Mouse (Mus musculus): ENCODE measurements at regions not wholly inside any gene's neighbourhood (a gene's known extent, or its start where the extent isn't known, plus 50 kb on each side); places are given as distances from the start of the nearest gene placed in this dataset.
A peak's percentile ranks its signal among the peaks of the same experiment; 100 is the strongest.
"Not testable (repeated sequence)": the region's sequence is repeated elsewhere in the genome, so short reads cannot be mapped to it uniquely, and the experiment has no call there.

DNA sequence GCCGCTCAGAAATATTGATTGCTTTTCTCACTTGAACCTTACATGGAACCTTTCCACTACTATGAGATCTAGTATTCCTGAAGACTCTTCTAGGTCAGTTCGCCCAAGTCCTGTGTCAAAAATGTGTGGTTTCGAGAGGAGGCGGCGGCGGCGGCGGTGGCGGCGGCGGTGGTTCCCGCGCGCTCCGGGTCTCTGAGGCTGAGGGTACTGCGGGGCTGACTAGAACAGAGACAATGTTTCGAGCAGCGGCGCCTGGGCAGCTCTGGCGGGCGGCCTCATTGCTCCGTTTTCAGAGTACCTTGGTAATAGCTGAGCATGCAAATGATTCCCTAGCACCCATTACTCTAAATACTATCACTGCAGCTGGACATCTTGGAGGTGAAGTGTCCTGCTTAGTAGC is 957.0 kb upstream of the Gm597 start:
- H3K27ac ChIP-seq (replicated peaks); H3K27me3 ChIP-seq (replicated peaks); H3K4me3 ChIP-seq (replicated peaks); H3K36me3 ChIP-seq; H3K9me3 ChIP-seq (replicated peaks); H3K4me2 ChIP-seq; H3K4me1 ChIP-seq; ATAC-seq (ENCODE audit: low FRiP score); H3K9ac ChIP-seq (replicated peaks): not testable (repeated sequence)
- 90% methylated on average over 22 of the region's 22 CpGs for WGBS

GRCm38 (mm10) chr1:29731930-29732329 is 951.9 kb upstream of the Gm597 start:
- Histone ChIP-seq H3K4me3 (replicated peaks) (no peak overlapping the region), H3K9me3 (replicated peaks) (no peaks in the 10 kb centered on the region), H3K4me1 (no peaks in the 10 kb centered on the region), H3K9ac (replicated peaks) (no peak overlapping the region), H3K27ac (replicated peaks) (no peak overlapping the region), H3K27me3 (replicated peaks) (no peaks in the 10 kb centered on the region), H3K4me2 (no peak overlapping the region), H3K36me3 (no peaks in the 10 kb centered on the region)
- ATAC-seq (ENCODE audit: low FRiP score) = peak; percentile 61; the same call in 1 of the 2 replicates
- 32% methylated on average over 2 of the region's 2 CpGs for WGBS

All from neural tube, embryonic 15.5 days (tissue).